Mouse (Mus musculus): ENCODE measurements around the gene Gm21985.

DNA sequence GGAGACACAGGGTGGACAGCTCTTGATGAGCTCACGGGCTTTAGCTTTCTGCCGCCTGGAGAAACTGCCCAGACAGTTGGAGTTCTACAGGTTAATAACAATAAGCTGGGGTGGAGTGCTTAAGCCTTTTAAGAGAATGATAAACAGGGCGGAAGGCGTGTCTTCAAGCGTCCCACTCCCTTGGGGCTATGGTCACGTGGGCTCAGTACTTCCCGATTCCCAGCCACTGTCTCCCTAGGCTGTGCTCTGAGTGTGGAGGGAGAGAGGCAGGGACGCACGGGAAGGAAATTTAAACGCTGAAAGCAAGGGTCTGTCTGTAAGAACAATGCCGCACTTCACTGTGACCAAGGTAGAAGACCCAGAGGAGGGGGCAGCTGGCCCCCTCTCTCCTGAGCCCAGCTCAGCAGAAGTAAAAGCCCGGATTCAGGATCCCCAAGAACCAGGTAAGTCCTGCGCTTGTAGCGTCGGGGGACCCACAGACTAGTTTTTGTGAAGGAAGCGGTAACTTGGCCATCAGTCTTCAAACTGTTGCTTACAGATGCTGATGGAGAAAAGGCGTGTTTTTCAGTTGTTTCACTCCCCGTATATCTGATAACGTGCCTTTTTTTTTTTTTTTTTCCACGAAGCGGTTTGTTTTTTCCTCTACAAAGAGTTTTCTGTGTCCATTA is 18.4 kb downstream of the Gm21985 start:
- TF ChIP-seq GATA1 (IDR thresholded peaks at IDR 0.05; ENCODE audit: low read length) (no peak), TAL1 (IDR thresholded peaks at IDR 0.05; ENCODE audit: low read length) (no peak)
